In the genomic region with DNA sequence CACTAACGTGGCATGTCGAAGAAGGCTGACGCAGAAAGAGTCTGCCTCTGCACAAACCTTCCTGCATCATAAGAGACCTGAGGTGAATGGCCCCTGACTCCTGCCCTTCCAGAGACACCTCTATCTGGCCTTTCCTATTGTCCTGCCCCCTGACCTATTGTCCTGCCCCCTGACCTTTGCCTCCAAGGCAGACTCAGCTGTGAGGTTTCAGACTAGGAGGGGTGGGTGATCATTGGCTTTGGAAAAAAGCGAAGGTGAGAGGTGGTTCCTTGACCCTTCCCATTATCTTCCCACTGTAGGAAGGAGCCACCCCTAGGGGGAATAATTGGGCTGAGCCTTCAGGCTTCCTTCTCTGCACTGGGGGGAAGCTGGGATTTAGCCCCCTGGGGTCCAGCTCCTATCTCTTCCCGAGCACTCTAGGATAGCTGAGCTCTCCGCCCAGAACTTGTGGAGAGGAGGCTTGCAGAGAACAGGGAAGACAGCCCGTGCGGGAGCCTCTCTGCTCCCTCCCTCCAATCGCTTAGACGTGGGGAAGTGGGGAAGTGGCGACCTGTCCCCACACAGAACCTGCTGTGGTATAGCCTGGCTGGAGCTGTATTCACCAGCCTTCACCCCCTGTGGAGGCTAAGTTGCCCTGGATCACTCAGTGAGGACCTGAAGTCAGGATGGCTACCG, we compare ENCODE assay signal across 7 mouse cellular contexts. TPM values are rescaled to one million over a fixed set of nuclear protein-coding genes. Genes with fewer than 3 reads are reported as not detected.
DNase-seq lines count a peak whose midpoint lies in the region; ATAC-seq and TF ChIP-seq lines count a peak whose summit lies in the region.

No protein-coding gene starts in this region.

- no peak for ATAC-seq in lung, embryonic 14.5 days (ENCODE audit: insufficient read depth)
- ATAC-seq in intestine, postnatal 0 days, result no peak
- ATAC-seq in neural tube, embryonic 12.5 days (ENCODE audit: low FRiP score, low read depth), result no peak

- peaks cover 48% of the 10 kb centered on the region for H3K4me1 ChIP-seq in lung, embryonic 14.5 days (ENCODE audit: insufficient read depth)
- H3K4me1 ChIP-seq in embryonic fibroblast, embryonic 13.5 days (ENCODE audit: control insufficient read depth, insufficient read depth, low read length), result peaks cover 17% of the 10 kb centered on the region
- H3K4me1 ChIP-seq in intestine, postnatal 0 days (replicated peaks; ENCODE audit: control insufficient read depth, insufficient read depth, low read length), result peaks cover 24% of the 10 kb centered on the region
- H3K4me1 ChIP-seq in neural tube, embryonic 12.5 days, result peaks cover 77% of the 10 kb centered on the region

- WGBS in lung, embryonic 14.5 days, result 10% methylated on average over 12 of the region's 12 CpGs
- 10% methylated on average over 12 of the region's 12 CpGs for WGBS in intestine, postnatal 0 days
- WGBS in neural tube, embryonic 12.5 days, result 4% methylated on average over 12 of the region's 12 CpGs

- peak overlapping the region; percentile 100 for H3K4me2 ChIP-seq in lung, embryonic 14.5 days
- H3K4me2 ChIP-seq in intestine, postnatal 0 days (replicated peaks; ENCODE audit: low read depth), result peak overlapping the region; percentile 98
- H3K4me2 ChIP-seq in neural tube, embryonic 12.5 days (replicated peaks), result peak overlapping the region; percentile 96

- TF ChIP-seq CTCF in lung, embryonic 14.5 days (IDR thresholded peaks at IDR 0.05; ENCODE audit: low read depth), result no peak
- no peak for TF ChIP-seq CTCF in embryonic fibroblast, embryonic 13.5 days (IDR thresholded peaks at IDR 0.05; ENCODE audit: borderline replicate concordance, insufficient read depth, low read length)
- peak; percentile 21; the same call in 1 of the 2 replicates for TF ChIP-seq CTCF in intestine, postnatal 0 days (IDR thresholded peaks at IDR 0.05; ENCODE audit: low read depth)

- DNase-seq in lung, embryonic 14.5 days, result no peak
- no peak for DNase-seq in lung, postnatal 25 days (ENCODE audit: low spot score)
- DNase-seq in gastrocnemius, postnatal 25 days, result no peak
- DNase-seq in urinary bladder, postnatal 14 days (ENCODE audit: low spot score), result no peak

- peak overlapping the region; percentile 87 for H3K27ac ChIP-seq in lung, embryonic 14.5 days (ENCODE audit: low read depth)
- H3K27ac ChIP-seq in embryonic fibroblast, embryonic 13.5 days (ENCODE audit: insufficient read depth, low read length), result peak overlapping the region; percentile 76
- peak overlapping the region; percentile 81 for H3K27ac ChIP-seq in intestine, postnatal 0 days (ENCODE audit: low read depth, low read length)
- peak overlapping the region; percentile 97 for H3K27ac ChIP-seq in neural tube, embryonic 12.5 days

- H3K27me3 ChIP-seq in lung, embryonic 14.5 days (ENCODE audit: insufficient read depth, low read length), result no peaks in the 10 kb centered on the region
- no peaks in the 10 kb centered on the region for H3K27me3 ChIP-seq in intestine, postnatal 0 days (replicated peaks; ENCODE audit: control insufficient read depth, insufficient read depth, low read length)
- H3K27me3 ChIP-seq in neural tube, embryonic 12.5 days (replicated peaks), result no peaks in the 10 kb centered on the region

- H3K36me3 ChIP-seq in lung, embryonic 14.5 days (ENCODE audit: insufficient read depth), result peaks cover 24% of the 10 kb centered on the region
- peaks cover 16% of the 10 kb centered on the region for H3K36me3 ChIP-seq in intestine, postnatal 0 days (ENCODE audit: control insufficient read depth, insufficient read depth)
- peaks cover 4% of the 10 kb centered on the region; the same call in 1 of the 2 replicates for H3K36me3 ChIP-seq in neural tube, embryonic 12.5 days

- TF ChIP-seq POLR2A in embryonic fibroblast, embryonic 13.5 days (IDR thresholded peaks at IDR 0.05; ENCODE audit: low read depth, low read length), result no peak

- peak overlapping the region; percentile 40; the same call in 1 of the 2 replicates for H3K9ac ChIP-seq in lung, embryonic 14.5 days
- H3K9ac ChIP-seq in intestine, postnatal 0 days (ENCODE audit: low read depth, low read length), result peak overlapping the region; percentile 48; the same call in 1 of the 2 replicates
- H3K9ac ChIP-seq in neural tube, embryonic 12.5 days, result peak overlapping the region; percentile 84

- H3K9me3 ChIP-seq in lung, embryonic 14.5 days (ENCODE audit: low read depth, low read length), result no peaks in the 10 kb centered on the region
- no peaks in the 10 kb centered on the region for H3K9me3 ChIP-seq in intestine, postnatal 0 days (ENCODE audit: control insufficient read depth)
- no peaks in the 10 kb centered on the region for H3K9me3 ChIP-seq in neural tube, embryonic 12.5 days

- peak overlapping the region; percentile 71 for H3K4me3 ChIP-seq in lung, embryonic 14.5 days (ENCODE audit: low read depth, low read length)
- peak overlapping the region; percentile 82 for H3K4me3 ChIP-seq in embryonic fibroblast, embryonic 13.5 days (ENCODE audit: insufficient read depth, low read length)
- peak overlapping the region; percentile 81 for H3K4me3 ChIP-seq in intestine, postnatal 0 days (ENCODE audit: low read depth, low read length)
- peak overlapping the region; percentile 90 for H3K4me3 ChIP-seq in neural tube, embryonic 12.5 days

RNA-seq across cellular contexts. Expression of a gene that starts 20.3 kb away (rescaled TPM):
- polyA plus RNA-seq in lung, embryonic 14.5 days (2014; fragmentation: Nextera tagmentation; extraction: Ambion mirVana), result 0.31 TPM in 1 of 2 replicates, not detected in the other
- not detected in 2 replicates for polyA plus RNA-seq in embryonic fibroblast, embryonic 13.5 days (2011; ENCODE audit: insufficient read length, low read depth, missing spikeins)
- 0.61 and 0.80 TPM in 2 replicates for polyA plus RNA-seq in intestine, postnatal 0 days (2015; fragmentation: Nextera tagmentation; extraction: Ambion mirVana)
- 1.8 and 2.0 TPM in 2 replicates for polyA plus RNA-seq in neural tube, embryonic 12.5 days (2016; fragmentation: Nextera tagmentation; extraction: Ambion mirVana)
- total RNA-seq in gastrocnemius, postnatal 25 days (2021), result not detected

RNA-seq across cellular contexts. Expression of a gene that starts 34.9 kb away (rescaled TPM):
- 43.2 and 45.3 TPM in 2 replicates for polyA plus RNA-seq in lung, embryonic 14.5 days (2014; fragmentation: Nextera tagmentation; extraction: Ambion mirVana)
- polyA plus RNA-seq in embryonic fibroblast, embryonic 13.5 days (2011; ENCODE audit: insufficient read length, low read depth, missing spikeins), result 26.8 and 28.2 TPM in 2 replicates
- polyA plus RNA-seq in intestine, postnatal 0 days (2015; fragmentation: Nextera tagmentation; extraction: Ambion mirVana), result 22.2 and 22.4 TPM in 2 replicates
- polyA plus RNA-seq in neural tube, embryonic 12.5 days (2016; fragmentation: Nextera tagmentation; extraction: Ambion mirVana), result 51.1 and 52.5 TPM in 2 replicates
- 10 to 100 TPM in 1 of 2 experiments, 1 to 10 TPM in 1; 9.4 to 12.8 TPM for total RNA-seq in gastrocnemius, postnatal 25 days (2021)

RNA-seq across cellular contexts. Expression of a gene that starts 55.0 kb away (rescaled TPM):
- 47.0 and 48.1 TPM in 2 replicates for polyA plus RNA-seq in lung, embryonic 14.5 days (2014; fragmentation: Nextera tagmentation; extraction: Ambion mirVana)
- 7.4 and 11.8 TPM in 2 replicates for polyA plus RNA-seq in embryonic fibroblast, embryonic 13.5 days (2011; ENCODE audit: insufficient read length, low read depth, missing spikeins)
- polyA plus RNA-seq in intestine, postnatal 0 days (2015; fragmentation: Nextera tagmentation; extraction: Ambion mirVana), result 4.0 and 4.5 TPM in 2 replicates
- 18.4 and 19.2 TPM in 2 replicates for polyA plus RNA-seq in neural tube, embryonic 12.5 days (2016; fragmentation: Nextera tagmentation; extraction: Ambion mirVana)
- total RNA-seq in gastrocnemius, postnatal 25 days (2021), result under 1 TPM; 0.13 to 0.56 TPM
